Mouse (Mus musculus) left cerebral cortex, postnatal 4 days (tissue): ENCODE results near the gene Rap1b. TPM values are rescaled to one million over a fixed set of nuclear protein-coding genes. Genes with fewer than 3 reads are reported as not detected.

ENCODE experiments used
- DNase-seq: peaks from one replicate; pipeline ENCODE4 v3.0.0-alpha.2; 2022
- intact Hi-C: fragments of 180-260 bp; cut with DNase I; formaldehyde crosslinking; loops from one replicate; pipeline ENCODE4 v1.15.1; 2025
- total RNA-seq, 2 experiments: library from RNA; stranded (reverse); gene quantifications; 2 replicates each; pipeline ENCODE4 v1.2.3; 2021

The Rap1b gene
- total RNA-seq, 2 experiments from 2014 or later: 98.6 to 110 TPM

DNA sequence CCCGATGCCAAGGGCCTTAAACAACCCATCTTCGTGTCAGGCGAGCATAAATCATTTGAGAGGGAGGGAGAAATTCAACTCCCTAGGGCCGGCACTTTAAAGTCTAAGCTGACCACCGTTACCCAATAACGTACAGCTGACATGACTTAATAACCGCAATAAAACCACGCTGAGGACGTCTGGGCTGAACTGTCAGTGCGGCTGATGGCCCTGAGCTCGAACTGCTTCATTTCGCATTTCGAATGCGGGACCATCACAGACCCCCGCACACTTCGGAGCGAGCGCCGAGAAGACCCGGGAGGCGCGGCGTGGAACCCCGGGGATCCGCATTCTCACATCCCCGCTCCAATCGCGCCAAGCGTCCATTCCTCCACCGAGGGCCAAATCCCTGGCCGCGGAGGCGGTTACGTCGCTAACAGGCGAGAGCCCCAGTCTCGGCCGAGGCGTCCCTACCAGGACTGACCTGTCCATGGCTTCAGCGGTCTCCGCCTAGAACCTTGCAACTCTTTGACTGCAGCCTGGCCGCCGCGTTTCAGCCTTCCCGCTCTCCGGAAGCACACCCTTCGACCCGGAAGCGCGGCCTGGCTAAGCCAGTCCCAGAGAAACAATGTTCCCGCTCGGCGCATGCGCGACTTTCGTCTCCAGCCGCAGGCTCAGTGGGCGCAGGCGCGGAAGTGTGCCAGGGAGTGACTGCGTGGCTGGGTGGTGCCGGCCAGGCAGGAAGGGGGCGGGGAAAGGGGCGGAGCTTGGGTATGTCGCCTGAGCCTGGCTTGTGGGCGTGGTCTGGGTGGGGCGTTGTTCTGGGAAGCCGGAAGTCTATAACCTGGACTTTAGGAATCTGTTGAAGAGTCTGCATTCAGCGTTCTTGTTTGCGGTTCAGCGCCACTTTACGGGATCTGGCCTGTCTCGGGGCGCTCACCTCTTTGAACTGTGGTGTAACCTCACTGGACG lies 53.4 kb downstream of the Rap1b start, which contains the start of gene Nup107:
Nup107 (minus strand) TSS at position 565 of the 951 bp plus-strand sequence.
- peak; percentile 100 for DNase-seq
- intact Hi-C loops: no loop called here

DNA sequence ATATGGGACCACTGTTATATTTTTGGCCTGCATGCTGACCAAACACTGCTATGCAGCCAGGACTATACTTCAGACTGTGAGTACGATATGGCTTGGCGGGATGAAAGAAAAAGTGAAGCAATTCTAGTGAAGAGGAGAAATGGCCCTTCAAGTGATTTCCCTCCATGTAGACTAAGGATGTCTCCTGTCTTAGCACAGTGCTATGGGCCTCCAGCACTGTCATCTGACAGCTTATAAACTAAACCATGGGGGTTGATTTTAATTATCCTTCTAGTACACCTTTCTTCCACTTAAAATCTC lies 54.7 kb downstream of the Rap1b start:
- intact Hi-C loops: no loop called here

DNA sequence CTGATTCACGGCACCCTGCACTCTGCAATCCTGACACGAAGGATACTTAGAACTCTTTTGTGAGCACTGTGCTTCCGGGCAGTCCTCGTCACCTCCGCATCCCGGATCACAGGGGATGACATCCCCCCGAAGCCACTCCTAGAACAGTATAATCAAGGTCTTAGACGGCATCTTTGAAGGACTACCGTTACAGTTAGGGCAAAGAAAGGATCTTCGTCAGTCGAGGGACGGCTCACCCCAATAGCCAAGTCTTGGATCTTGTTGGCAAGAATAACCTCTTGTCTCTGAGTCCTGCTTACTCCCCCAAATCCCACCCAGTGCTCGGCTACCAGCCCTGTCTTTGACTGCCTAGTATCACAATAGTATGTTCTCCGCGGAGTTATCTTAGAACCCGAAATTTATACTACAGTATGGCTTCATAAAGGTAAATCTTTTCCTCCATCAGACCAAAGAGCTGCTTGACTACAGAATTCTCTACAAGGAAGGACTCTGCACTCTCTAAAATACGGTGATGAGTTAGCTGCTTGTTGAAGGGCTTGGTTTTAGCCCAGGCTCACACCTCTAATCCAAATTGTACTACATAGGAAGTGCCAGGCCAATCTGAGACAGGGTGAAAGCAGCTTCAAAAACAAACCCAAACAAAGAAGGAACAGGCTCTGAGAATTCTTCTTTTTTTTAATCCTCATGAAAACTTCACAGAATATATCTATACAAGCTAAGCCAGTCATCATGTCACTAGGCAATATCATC lies 55.2 kb downstream of the Rap1b start:
- intact Hi-C loops: no loop called here
- DNase-seq: no peak

More for the DNA sequence above, 54.7 kb downstream of the Rap1b start:
- DNase-seq: no peak

DNA sequence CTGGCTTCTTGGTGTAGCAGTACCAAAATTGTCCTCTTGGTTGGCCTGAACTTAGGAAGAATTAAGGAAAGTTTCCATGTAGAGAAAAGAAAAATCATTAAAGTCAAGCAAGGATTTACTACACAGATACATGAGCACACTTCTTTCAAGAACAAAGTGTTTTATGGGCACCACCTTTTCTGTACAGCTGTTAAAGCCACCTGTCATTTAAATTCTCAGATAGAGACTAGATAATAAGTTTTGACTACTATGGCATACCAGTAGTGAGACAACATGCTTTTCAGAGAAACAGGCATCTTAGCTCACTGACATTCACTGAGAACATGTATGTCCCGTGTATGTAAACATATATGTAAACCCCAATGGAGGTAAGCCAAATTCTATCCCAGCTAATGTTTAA lies 55.8 kb downstream of the Rap1b start:
- intact Hi-C loops: no loop called here

DNA sequence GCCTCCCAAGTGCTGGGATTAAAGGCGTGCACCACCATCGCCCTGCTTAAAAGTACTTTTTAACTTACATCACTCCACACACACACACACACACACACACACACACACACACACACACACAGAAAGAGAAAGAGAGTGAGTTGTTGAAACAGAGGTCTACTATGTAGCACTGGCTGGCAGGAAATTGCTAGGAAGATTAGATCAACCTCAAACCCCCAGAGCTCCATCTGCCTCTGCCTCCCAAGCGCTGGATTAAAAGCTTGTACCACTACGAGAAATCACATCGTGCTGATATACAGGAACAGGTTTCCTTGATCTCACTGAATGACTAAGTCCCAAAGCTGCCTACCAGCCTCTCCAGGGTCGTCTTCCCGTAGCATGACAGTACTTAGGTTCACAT lies 61.2 kb downstream of the Rap1b start:
- intact Hi-C loops: no loop called here
- no peak for DNase-seq

More for the DNA sequence above, 55.8 kb downstream of the Rap1b start:
- DNase-seq: no peak

DNA sequence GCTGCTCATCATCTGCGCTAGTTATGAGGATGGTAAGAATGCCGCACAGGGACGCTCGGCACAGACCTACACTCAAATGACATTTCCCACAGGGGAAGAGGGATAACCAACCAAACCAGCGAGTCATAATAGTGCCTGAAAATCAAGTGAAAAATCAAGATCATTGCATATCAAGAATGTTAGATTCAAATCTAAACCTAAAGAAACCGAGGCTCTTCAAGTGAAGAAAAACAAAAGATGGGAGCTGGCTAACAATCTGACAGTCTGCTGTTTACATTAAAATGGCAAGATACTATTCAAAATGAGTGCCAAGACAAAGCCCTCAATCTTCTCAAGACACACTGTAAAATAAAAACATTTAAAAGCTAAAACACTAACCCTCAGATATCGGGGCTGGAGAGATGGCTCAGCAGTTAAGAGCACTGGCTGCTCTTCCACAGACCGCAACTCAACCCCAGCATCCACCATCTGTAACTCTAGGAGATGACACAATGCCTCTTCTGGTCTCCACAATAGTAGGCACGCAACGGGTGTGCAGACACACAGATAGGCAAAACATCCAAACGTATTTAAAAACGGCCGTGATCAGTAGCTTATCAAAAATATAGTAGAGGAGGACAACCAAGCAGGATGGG lies 61.9 kb downstream of the Rap1b start:
- intact Hi-C loops: no loop called here
- DNase-seq: no peak

DNA sequence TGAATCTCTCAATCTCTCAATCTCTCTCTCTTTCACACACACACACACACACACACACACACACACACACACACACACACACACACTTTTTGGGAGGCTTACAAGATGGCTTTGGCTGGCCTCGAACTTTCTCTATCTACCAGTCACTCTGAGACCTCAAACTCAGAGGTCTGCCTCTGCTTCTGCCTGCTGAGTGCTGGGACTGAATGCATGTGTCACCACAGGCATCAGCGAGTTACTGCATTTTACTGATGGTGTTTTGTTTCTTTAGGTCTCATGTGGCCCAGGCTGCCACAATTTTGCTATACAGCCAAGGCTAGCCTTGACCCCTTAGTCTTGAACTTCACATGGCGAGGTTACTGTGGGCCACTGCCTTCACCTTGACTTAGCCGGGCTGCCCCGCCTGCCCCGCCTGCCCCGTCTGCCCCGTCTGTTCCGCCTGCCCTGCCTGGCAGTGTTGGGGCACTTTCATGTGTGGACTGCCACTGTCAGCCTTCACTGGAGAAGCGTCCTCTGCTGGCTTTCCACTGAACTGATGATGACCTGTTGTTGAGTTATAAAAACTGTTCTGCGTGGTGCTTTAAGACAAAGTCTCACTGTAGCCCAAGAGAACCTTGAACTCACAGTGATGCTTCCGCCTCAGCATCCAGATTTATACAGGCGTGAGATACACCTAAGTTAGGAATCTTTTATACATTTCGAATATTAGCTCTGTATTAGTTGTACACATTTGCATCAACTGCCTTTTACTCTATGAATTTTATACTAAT lies 63.2 kb downstream of the Rap1b start:
- DNase-seq: no peak
- intact Hi-C loops: no loop called here

DNA sequence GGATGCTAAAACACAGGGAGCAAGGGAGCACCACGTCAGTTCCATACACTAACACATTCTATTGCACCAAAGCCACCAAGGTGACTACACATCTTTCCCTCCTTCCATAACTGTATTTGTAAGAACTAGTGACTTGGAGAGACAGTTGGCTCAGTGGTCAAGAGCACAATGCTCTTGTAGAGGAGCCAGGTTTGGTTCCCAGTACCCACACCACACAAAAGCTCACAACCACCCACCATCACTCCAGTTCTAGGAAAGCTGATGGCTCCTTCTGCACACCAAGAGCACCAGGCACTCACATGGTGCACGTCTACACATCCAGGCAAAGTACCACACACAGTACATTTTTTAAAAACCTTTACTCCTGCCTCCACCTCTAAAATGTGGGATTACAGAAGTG lies 63.8 kb downstream of the Rap1b start:
- no peak for DNase-seq
- intact Hi-C loops: no loop called here

DNA sequence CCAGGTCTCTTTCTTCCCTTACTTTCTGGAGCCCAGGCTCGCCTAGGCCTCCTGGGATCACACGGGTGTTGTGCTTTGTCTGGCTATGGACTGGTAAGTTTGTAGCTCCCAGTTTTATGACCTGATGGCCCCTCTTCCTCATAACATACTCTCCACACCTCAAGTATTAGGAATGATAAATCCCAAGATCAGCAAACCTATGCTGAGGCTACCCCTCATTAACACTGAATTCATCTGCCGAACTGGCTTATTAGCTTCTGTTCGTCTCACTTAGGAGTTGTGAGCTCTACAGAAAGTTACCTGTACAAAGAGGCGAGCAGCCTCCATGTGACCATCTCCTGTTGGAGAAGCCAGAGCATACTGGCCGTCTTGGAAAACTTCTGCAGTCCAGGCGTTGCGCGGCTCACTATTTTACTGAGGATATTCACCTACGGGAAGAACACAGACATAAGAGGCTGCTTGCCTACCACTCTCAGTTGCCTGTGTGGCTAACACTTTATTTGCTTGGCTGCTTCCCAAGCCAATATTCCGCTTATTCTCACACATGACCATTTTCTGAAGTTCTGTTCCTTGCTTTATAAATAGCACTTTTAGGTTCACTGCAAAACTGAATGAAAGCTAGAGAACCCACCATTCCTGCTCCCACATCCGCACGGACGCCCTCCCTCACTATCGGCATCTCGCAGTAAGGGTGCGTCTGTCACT lies 64.7 kb downstream of the Rap1b start:
- intact Hi-C loops: no loop called here
- DNase-seq: no peak

DNA sequence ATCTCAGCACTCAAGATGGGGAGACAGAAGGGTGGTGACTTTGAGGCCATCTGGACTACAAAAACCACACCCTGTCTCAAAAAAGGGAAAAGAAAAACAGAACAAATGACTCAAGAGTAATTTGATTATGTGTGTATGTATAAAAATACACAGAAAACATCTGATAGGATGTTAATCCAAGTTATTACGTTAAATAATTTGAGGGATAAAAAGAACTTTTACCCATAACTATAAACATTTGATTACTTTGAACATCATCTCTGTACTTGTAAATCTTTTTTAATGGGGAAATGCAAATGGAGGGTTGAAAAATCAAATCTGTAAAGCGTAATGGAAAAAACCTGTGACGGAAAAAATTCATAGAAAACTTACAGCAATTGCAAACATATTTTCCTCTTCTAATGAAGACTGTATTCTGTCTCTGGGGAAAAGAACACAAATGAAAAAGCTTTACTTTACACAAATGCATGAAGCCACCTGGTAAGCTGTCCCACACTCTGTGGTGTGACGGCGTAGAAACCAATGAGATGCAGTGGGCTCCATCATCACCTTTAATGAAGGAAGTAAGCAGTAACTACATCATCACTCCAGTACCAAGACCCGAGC lies 65.4 kb downstream of the Rap1b start:
- intact Hi-C loops: no loop called here
- DNase-seq: no peak

DNA sequence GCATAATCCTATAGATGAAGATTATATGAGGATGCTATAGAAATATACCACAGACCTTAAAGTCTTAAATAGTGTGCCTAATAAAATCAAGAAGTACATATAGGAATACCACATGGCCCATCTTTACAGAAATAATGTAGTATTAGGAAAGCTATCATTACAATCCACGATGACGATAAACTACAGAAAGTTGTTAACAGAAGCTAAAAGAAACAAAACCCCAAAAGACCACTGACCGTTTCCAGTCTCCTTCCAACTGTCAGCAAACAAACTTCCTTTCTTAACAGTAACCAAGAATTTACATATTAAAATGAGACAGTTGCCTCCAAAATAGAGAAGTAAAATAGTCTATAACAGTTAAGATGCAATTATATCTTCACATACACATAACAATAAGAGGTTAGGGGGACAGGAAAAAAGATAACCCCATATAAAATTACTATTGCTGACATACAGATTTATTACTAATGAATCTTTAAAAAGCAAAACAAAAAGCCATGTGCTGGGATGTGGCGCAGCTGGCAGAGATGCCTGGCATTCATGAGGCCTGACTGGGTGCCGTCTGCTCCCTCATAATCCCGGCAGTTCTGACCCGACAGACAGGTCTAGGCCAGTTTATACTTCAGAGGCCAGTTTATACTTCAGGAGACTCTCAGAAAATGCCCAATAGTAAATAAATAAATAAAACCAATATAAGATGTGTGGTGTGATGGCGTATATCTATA lies 66.1 kb downstream of the Rap1b start:
- intact Hi-C loops: no loop called here
- DNase-seq: no peak

DNA sequence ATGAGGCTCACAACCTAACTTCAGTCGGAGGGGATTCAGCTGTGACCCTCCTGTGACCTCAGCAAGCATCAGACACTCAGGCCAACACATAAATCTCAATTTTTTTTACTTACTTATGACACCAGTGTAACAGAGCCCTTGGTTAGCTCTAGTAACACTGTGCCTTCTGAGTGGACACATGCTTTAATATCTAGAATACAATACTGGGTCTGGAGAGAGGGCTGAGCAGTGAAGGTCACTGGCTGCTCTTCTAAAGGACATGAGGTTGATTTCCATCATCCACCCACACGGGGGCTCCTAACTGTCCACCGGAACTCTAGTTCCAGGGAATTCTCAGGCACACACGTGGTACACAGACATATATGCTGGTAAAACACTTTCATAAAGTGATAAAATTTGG lies 66.9 kb downstream of the Rap1b start:
- no peak for DNase-seq
- intact Hi-C loops: no loop called here

DNA sequence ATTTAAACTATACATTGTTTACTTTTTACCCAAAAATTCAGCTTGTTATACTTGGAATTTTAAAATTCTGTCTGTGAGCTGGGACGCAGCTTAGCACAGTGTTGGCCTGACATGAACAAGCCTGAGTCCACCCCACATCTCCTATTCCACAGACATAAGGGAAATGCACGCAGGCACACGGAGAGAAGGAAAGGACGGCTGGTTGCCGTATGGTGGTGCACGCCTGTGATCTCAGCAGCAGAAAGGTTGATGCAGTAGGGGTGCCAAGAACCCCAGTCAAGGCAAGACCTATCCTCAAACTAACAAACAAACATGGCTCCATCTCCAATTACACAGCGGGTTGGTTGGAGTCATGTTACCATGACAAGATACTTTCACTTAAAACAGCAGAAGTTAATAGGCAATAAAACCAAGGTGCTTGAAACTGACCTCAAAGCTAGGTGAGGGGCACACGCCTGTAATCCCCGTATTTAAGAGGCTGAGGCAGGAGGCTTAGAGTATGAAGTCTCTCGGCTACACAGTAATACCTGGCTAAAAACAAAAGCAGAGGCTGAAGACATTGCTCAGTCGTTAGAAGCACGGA lies 67.4 kb downstream of the Rap1b start:
- intact Hi-C loops: no loop called here
- no peak for DNase-seq

DNA sequence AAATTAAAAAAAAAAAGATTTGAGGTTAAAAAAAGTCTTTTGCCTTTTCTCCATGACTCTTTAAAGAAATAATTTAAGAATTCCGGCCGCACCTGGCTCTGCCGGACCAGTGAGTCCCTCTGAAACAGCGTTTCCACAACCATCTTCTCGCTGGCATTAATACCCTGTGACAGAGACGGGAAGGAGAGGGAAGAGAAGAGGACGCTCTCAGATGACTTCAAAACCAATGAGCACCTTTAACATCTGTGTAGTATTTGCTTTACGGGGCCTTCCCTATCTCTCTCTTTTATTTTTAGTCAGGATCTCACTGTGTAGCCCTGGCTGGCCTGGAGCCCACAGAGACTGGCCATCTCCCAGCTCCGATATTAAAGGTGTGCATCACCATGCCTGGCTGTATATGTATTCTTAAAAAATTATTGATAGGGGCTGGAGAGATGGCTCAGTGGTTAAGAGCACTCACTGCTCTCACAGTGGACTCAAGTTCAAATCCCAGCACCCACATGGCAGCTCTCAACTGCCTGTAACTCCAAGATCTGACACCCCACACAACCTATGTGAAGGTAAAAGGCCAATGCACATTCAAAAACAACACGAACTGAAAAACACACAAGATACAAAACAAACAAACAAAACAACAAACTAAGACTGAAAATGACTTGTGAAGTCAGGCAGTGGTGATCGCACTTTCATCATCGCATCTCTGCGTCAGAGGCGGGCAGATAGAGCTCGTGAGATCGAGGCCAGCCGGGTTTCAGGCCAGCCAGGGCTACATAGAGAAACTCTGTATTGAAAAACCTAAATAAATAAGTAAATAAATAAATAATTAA lies 68.1 kb downstream of the Rap1b start:
- DNase-seq: no peak
- intact Hi-C loops: no loop called here

DNA sequence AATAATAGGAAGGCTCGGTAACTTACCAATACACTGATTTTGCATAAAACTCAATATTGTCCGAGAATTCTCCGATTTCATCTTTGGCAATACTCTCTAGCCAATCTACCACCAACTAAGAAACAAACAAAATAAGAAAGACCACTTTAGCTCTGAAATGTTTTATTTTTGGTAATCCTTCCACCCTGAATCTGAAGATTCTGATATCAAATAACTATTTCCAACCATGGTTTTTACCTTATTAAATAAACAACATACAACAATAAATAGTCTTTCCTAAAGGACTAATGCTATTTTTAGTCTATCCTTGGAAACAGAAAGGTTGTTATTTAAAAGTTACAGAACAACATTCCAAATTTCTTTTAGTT lies 68.7 kb downstream of the Rap1b start:
- intact Hi-C loops: no loop called here

DNA sequence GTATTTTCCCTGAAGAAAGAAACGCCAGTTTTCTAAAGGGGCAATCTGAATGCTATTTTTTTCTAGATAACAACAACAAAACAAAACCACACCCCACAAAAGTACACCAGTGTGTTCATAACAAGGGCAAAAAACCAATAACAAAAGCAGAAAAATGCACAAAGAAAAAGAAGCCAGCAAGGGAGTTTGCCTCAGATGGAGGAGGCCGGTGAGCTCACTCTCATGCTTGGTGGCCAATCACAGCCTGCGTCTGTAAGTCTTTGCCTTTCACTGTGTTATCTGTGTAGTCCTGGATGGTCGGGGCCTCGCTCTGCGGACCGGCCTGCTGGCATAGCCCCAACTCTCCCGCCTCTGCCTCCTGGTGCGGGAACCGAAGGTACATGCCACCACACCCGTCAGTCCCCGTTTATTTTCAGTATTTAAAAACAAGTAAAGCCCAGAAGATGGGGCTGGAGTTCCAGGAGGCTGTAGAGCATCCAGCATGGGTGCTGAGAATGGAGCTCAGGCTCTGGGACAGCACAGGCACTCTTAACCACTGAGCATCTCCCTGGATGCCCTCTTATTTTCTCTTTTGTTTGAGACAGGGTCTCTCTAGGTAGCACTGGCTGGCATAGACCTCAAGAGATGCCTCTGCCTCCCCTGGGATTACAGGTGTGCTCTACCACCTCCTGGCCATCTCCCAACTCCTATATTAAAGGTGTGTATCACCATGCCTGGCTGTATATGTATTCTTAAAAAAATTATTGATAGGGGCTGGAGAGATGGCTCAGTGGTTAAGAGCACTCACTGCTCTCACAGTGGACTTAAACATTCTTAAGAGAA lies 69.3 kb downstream of the Rap1b start:
- no peak for DNase-seq
- intact Hi-C loops: no loop called here

More for the DNA sequence above, 68.7 kb downstream of the Rap1b start:
- DNase-seq: no peak
